Mouse (Mus musculus) NIH3T3 (cell line): Measurements from ENCODE around the gene Kctd5.

Experiments used
- DNase-seq: peaks from one replicate; pipeline ENCODE4 v3.0.0-alpha.2; 2012; ENCODE audit warnings: low read depth

Gene Kctd5

DNA sequence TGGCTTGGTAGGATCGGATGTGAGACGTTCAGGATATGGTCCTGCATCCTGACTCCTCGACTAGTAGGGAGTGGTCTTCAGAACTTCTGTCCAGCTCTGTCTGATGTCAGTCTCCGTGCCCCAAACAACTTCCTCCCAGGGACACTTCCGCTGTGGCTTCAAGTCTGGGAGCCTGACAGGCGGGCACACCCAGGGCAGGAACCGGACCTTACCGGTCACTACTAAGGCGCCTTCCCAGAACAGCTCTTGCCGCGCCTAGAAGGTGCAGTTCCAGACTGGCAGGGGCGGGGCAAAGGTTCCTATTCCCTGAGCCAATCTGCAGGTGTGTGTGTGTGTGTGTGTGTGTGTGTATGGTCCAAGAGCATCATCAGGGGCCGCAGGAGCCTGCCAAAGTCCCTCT, 35.9 kb downstream of the Kctd5 start:
- no peak for DNase-seq

GRCm38 (mm10) chr17:24036954-24037353, 36.3 kb downstream of the Kctd5 start:
- DNase-seq = no peak

- peak; percentile 90 for DNase-seq
These were observed 38.2 kb downstream of the Kctd5 start for GRCm38 (mm10) chr17:24035087-24035486.

- DNase-seq = no peak
These were observed 42.7 kb downstream of the Kctd5 start for GRCm38 (mm10) chr17:24030551-24030950.

GRCm38 (mm10) chr17:24029477-24029876, 43.8 kb downstream of the Kctd5 start:
- no peak for DNase-seq

GRCm38 (mm10) chr17:24021375-24022199, 51.7 kb downstream of the Kctd5 start:
- DNase-seq = peak; percentile 92

- DNase-seq = peak; percentile 98
These were observed 52.6 kb downstream of the Kctd5 start for GRCm38 (mm10) chr17:24020696-24021095.

DNA sequence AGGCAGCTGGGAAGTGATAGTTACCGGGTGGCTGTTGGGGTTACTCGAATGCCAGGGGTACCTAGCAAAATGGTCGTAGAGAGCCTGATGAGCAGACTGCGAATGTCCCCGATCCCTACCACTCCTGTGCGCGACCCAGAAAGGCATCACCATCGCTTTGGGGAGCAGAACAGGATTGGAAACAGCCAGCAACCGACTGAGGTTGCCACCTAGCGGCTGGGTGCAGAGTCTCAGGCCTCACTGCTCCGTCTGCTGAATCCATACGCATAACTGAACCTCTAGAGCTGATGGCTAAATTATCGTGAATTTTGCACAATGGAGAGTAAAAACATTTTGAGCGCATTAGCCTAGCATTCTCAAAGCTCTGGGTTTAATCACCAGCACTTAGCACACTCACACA, 57.6 kb downstream of the Kctd5 start:
- DNase-seq = no peak

DNA sequence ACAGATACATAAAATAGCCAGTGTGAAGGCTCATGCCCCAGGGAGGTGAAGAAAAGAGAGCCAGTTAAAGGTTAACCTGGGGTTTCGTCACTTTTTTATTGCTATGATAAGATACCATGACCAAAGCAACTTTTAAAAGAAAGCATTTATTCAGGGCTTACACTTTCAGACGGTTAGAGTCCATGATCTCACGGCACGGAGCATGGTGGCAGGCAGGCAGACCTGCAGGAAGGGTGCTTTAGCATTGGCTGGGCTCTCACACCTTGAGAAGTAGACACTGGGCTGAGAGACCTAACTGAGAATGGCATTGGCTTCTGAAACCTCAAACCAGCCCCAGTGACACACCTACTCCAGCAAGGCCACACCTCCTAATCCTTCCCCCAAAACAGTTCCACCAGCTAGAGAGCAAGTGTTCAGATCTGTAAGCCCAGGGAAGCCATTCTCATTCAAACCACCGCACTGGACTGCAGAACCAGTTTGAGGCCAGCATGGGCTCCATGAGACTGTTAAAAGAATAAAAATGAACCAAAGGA, 58.8 kb downstream of the Kctd5 start:
- no peak for DNase-seq

- peak; percentile 80 for DNase-seq
These were observed 60.4 kb downstream of the Kctd5 start for GRCm38 (mm10) chr17:24012921-24013320.

- peak; percentile 49 for DNase-seq
These were observed 63.7 kb downstream of the Kctd5 start for GRCm38 (mm10) chr17:24009617-24010016.

DNA sequence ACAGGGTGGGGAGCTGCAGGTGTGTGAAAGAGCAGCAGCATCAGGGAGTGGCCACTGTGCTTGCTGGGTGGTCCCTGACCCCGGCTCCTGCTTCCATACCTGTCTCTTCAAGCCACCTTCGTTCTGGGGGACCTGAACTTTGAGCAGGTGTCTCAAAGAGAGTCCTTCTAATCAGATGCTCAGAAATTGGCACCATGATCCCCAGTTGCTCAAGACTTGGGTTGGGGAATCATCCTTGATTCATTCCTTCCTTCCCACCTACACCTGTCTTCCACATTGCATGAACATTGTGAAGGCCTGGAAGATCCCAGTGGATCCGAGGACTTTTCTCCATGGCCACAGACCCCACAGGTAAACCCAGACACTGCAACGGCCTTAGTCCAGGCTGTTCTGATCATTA, 65.2 kb downstream of the Kctd5 start:
- DNase-seq = no peak

- DNase-seq = peak; percentile 62
These were observed 65.9 kb downstream of the Kctd5 start for GRCm38 (mm10) chr17:24007391-24007790.

GRCm38 (mm10) chr17:24006930-24007329, 66.4 kb downstream of the Kctd5 start:
- no peak for DNase-seq

GRCm38 (mm10) chr17:24005049-24005448, 68.2 kb downstream of the Kctd5 start:
- no peak for DNase-seq

DNA sequence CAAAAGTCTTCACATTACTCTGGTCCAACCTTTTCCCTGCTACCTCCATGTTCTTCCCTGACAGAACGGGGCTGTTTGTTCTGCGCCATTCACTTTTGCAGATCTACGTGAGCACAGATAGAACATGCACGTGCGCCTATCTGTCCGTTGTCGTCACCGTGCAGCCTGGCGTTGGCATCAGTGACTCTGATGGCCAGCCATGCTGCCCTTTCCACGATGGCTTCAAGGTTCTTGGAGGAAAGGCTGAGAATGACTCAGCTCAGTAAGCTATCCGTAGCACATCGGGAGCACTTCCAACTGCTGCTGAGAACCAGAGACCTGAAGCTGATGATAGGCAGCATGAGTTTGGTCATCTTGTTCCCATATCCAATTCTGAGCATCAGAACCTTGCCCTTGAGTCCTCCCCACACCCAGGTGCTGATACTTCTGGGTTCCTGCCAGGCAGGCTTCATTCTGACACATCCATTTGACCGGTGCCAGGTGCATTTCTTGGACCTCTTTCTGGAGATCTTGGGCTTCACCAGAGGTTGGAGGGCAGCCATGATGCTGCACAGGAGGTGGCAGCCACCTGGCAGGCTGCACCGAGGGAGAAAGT, 69.1 kb downstream of the Kctd5 start:
- no peak for DNase-seq

- peak; percentile 94 for DNase-seq
These were observed 72.9 kb downstream of the Kctd5 start for GRCm38 (mm10) chr17:24000404-24000803.

GRCm38 (mm10) chr17:23998383-23998782, 74.9 kb downstream of the Kctd5 start:
- peak; percentile 56 for DNase-seq

DNA sequence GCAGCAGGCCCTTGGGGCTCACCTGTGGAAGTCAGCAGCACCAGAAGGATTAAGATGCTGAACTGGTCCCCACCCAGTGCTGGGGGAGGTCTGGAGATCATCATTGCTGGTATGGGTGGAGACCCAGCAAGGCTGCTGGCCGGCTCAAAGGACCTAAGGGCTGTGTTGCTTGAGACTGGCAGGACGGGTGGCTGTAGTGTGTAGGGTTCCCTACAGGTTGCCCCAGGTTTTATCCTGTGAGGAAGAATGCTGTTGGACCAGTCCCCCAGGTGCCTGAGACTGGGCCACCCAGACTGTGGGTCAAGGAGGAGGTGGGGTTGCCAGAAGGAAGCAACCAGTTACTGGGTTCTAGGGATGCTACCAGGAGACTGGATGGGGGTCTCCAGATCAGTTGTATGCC, 75.4 kb downstream of the Kctd5 start, which contains the start of gene Prss22:
Gene Prss22 (minus strand): TSS at position 200 of the 400 bp plus-strand sequence.
- no peak for DNase-seq
